Mouse (Mus musculus) urinary bladder, postnatal 10 days (tissue): ENCODE results near the gene Oas1c.

ENCODE experiments used
- DNase-seq: peaks from one replicate; pipeline ENCODE4 v3.0.0; 2022; ENCODE audit warnings: low spot score

The Oas1c gene

GRCm38 (mm10) chr5:120781646-120782045 is 30.7 kb downstream of the Oas1c start:
- DNase-seq: no peak

- no peak for DNase-seq
Observed at GRCm38 (mm10) chr5:120779922-120780321, 32.4 kb downstream of the Oas1c start.

DNA sequence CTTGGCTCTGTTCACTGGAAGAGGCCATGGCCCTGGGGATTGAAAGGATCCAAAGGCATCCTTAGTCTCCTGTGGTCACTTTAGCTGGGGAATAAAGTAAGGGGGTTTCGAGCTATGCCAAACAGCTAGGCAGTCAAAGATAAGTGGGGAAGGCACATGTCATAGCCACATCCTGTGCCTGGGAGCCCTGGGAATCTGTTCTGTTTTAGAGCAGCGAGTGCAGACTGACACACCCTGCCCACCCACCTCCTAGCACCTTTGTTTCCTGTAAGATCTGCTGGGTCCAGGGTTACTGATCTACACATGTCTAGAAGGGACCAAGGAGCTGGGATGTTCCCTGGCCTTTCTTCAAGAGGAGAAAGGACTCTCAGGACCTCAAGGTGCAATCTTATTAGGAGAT is 33.4 kb downstream of the Oas1c start:
- no peak for DNase-seq

DNA sequence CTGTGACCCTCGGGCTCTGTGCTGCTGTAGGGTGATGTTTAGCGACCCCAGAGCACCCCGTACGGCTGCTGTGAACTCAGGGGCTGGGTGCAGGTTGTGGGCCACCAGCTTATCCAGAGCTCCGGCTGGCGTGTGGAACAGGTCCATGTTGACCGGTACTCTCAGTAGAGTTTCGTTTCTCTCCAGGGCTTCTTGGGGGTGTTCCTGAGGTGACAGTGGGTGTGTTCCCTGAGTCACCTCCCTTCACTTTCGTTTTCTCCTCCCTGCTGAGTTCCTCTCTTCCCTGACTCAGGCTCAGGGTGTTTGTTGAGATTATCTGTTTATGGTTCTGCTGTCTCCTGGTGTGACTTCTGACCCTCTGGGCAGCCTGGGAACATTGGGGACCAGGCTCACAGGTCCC is 34.8 kb downstream of the Oas1c start, which contains the start of gene Oas3:
Gene Oas3, minus strand, starts transcription at position 184 of the 400 bp plus-strand sequence.
- DNase-seq: no peak

GRCm38 (mm10) chr5:120776801-120777200 is 35.5 kb downstream of the Oas1c start:
- no peak for DNase-seq

- DNase-seq: no peak
Observed at GRCm38 (mm10) chr5:120775287-120775985, 36.9 kb downstream of the Oas1c start.

DNA sequence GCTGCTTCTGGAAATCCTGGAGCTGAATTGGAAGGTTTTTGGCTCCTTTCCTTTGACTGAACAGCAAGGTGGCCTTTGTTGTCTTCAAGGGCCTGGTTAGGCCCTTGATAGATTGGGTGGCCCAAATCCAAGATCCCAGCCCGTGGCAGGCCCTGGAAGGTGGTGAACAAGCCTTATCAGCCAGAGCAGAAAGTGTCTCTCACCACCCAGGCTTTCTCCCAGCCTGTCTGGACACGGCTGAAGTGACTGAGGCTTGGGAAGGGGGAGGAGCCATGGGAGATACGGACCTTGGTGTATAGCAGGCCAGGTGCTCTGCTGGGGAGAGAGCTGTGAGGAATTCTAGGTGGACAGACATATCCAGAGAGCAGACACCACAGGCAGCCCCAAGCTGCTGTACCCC is 42.9 kb downstream of the Oas1c start:
- DNase-seq: no peak

DNA sequence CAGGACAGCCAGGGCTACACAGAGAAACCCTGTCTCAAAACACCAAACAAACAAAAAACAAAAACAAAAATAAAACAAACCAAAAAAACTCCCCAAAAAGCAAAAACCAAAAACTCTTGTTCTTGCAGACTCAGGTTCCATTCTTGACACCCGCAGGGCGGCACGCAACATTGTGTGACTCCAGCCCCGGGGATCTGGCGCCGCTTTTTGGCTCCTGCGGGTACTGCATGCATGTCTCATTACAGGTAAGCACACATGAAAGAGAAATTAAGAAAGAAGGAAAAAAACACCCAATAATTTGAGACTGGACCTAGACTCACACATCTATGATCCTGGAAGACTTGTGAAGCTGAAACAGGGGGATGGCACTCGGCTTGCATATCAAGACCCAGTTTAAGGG is 47.3 kb downstream of the Oas1c start:
- DNase-seq: no peak

DNA sequence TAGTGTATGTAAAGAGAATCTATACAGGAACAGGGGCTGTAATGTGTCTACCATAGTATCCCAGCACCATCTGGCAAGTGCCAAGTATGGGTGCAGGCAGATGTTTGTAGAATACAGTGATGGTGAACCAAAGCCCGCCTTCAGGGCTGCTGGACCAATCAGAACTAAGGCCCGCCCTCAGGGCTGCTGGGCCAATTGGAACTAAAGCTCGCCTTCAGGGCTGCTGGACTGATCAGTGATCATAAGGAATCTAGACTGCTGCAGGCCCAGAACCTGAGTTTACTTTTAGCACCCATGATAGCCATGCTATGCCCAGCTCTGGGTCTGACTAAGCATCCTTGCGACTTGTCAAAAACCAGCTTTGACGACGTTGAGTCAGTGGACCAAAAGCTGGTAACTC is 50.4 kb downstream of the Oas1c start:
- no peak for DNase-seq

GRCm38 (mm10) chr5:120754215-120754614 is 58.1 kb downstream of the Oas1c start:
- DNase-seq: no peak

- DNase-seq: no peak
Observed at GRCm38 (mm10) chr5:120752786-120753185, 59.5 kb downstream of the Oas1c start.

- no peak for DNase-seq
Observed at GRCm38 (mm10) chr5:120751206-120751605, 61.1 kb downstream of the Oas1c start.
